Mouse (Mus musculus): Measurements from ENCODE around the gene Fam210b.

Fam210b gene

GRCm38 (mm10) chr2:172401116-172401825 is 55.9 kb downstream of the Fam210b start:
- DNase-seq (ENCODE audit: extremely low read depth, low read depth), result peak; percentile 93

GRCm38 (mm10) chr2:172404239-172404638 is 58.9 kb downstream of the Fam210b start:
- DNase-seq (ENCODE audit: extremely low read depth, low read depth), result no peak

- DNase-seq (ENCODE audit: extremely low read depth, low read depth), result no peak
Observed at GRCm38 (mm10) chr2:172405011-172405410, 59.6 kb downstream of the Fam210b start.

All from MEL-GATA-1-ER (cell line).